Mouse (Mus musculus): Measurements from ENCODE around the gene Trak1.

The Trak1 gene

DNA sequence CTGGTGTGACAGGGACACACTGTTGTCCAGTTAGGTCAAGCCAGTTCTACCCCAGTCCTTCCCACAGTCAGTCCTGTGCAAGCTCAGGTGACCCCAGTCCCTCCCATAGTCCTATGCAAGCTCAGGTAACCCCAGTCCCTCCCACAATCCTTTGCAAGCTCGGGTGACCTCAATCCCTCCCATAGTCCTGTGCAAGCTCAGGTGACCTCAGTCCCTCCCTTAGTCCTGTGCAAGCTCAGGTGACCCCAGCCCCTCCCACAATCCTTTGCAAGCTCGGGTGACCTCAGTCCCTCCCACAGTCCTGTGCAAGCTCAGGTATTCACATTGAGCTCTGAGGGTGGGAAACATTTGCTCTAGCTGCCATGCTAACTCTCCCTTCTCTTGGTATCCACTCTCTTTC is 162.6 kb downstream of the Trak1 start:
- no peak for ATAC-seq (ENCODE audit: insufficient number of reproducible peaks, low FRiP score, low TSS enrichment)

DNA sequence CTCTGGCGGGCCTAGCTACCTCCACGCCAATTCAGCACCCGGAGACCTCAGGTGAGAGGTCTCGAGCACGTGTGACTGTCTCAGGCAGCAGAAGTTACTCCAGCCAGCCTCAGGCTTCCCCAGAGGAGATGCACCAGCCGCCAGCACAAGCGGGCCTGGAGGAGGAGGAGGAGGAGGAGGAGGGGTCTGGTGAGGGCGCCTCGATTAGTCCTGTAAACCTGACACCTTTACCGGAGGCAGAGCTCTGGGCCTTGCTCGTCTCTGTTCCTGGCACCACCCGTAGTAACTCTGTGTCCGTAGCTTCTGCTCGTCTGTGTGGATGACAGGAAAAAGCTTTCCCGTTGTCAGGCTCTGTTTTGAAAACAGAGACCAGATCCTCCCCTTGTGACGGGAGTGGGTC is 163.2 kb downstream of the Trak1 start:
- ATAC-seq (ENCODE audit: insufficient number of reproducible peaks, low FRiP score, low TSS enrichment) = no peak

DNA sequence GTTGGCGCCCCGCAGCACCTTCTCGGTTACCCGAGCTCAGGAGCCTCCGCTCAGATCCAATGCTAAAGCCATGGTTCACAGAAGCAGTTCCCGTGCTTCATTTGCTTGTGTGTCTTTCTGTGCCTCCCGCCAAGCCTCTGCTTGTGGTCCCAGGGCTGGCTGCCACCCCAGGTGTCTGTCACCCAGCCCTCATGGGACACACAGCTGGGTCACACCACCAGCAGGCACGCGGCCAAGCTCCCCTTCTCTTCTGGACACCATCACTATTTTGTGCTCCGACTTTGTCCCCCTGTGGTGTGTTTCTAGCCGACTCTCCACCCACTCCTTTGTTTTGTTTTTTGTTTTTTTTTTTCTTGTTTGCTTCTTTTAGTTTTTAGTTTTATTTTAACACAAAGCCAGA is 170.2 kb downstream of the Trak1 start:
- ATAC-seq (ENCODE audit: insufficient number of reproducible peaks, low FRiP score, low TSS enrichment) = no peak

DNA sequence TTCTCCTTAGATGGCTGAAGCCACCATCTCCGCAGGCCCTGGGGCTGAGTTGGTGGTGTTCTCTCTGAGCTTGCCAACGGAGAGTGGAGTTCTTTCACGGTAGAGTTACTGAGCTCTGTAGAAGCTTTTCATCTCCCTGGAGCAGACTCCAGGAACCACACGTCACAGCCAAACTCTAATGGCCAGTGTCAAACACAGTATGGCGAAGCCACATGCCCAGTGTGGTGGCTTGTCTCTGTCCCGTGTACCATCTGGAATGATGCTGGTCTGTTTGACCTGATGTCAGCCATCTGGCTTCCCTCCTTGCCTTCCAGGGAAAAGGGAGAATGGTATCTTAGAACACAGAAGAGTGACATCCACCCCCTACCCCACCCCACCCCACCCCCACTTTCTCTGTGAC is 172.4 kb downstream of the Trak1 start:
- ATAC-seq (ENCODE audit: insufficient number of reproducible peaks, low FRiP score, low TSS enrichment) = no peak

DNA sequence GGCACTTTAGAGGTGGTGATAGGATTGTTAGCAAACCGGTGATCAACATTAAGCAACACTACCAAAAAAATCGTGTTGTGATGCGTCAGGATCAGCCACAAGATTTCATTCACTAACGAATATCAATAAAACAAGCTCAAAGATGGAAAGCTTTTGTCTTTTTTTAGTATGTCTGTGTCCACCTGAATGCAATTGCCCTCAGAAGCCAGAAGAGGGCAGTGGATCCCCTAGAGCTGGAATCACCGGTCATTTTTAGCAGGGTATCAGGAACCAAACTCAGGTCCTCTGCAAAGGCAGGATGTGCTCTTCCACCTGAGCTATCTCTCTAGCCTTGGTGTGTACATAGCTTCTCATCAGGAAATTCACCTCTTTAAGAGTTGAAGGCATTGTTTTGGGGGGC is 177.5 kb downstream of the Trak1 start:
- no peak for ATAC-seq (ENCODE audit: insufficient number of reproducible peaks, low FRiP score, low TSS enrichment)

DNA sequence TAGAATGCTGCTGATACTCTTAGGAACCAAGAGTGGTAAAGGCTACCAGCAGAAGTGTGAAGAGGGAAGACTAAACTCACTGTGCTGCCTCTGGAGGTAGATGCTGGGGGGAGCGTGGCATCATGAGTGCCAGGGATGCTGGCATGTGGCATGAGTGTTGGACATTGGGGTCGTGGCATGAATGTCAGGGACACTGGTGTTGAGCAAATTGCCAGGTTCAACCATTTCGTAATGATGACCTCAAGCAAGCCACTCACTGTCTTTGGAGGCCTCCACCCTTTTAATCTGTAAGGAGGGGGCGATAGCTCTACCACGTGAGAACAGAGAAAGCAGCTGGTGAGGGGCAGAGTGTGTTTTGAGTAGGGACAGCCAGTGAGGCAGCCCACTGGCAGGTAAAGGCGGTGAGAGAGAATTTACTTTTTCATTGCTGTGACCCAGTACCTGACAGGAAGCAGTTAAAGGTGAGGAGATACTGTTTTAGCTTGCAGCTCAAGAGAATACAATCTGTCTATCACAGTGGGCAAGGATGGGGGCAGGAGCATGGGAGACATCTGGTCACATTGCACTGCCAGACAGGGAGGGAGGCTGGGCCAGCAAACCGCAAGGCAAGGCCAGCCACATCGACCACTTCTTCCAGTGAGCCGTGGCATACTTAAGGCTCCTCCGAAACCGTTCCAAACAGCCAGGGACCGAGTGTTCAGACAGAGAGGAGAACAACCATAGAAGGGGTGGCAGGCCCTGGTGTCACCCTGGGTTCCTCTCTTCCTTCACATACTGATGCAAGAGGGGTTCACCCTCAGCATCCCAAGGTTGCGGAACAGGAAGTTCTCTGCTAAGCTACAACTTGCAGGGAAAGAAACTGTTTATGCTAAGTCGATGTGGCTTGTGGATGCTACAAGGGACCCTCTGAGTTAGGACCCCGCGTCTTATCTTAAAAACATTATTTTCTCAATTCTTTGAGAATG is 178.5 kb downstream of the Trak1 start:
- ATAC-seq (ENCODE audit: insufficient number of reproducible peaks, low FRiP score, low TSS enrichment) = no peak

DNA sequence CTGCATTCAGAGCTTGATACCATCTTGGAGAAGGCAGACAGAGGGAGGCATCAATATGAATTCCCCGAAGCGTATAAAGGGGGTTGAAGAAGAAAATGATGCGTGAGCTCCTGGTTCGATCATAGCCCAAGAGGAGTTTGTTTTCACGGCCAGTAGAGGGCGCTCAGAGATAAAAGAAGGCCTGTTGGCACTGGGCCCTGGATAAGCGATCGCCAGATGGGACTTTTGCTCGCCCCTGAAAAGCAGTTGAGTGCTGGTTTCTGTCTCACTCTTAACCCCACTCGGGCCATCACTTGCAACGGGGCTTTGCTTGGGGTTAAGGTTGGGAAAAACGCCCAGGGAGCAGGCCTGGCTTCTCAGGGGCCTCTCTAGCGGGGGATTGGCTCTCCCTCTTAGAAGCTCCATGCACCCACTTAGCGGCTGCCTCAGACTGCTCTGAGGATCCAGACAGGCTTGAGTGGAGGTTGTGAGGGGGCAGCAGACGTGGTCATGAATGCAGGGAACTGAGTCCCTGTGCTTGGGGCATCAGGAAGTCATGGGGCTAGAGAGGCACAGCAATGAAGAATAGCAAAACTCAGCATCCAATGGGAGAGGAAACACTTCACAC is 180.1 kb downstream of the Trak1 start:
- ATAC-seq (ENCODE audit: insufficient number of reproducible peaks, low FRiP score, low TSS enrichment) = peak; percentile 50

DNA sequence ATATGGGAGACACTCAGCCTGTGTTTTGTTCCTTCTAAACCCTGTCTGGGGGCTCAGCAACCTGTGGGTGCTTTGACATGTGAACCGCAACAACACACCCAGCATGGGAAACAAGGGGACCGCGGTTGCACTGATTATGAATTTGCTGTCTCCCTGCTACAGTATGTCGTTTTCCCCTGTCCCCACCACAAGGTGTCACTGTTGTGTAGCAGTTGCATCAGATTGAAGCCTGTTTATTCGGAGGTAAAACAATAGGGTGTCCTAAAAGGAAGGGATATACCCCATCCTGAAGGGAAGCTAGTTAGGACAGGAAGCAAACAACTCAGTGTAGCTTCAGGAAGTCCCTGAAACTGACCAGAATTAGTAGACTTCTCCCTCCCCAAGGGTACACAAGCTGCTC is 182.2 kb downstream of the Trak1 start:
- no peak for ATAC-seq (ENCODE audit: insufficient number of reproducible peaks, low FRiP score, low TSS enrichment)

DNA sequence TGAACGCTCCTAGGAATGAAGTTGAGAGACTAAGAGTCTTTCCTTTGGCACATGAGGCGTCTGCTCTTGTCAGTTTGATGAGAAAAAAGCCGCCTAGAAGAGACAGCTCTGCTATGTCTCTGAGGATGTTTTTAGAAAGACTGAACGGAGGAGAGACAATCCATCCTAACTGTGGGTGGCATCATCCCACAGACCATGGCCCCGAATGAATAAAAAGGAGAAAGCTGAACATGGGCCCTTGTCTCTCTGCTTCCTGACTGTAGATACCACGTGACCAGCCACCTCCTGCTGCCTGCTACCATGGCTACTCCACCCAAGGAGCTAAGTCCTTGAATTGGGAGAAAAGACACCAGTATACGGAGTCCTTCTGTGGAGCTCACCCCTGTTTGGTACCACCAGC is 189.9 kb downstream of the Trak1 start:
- ATAC-seq (ENCODE audit: insufficient number of reproducible peaks, low FRiP score, low TSS enrichment) = no peak

DNA sequence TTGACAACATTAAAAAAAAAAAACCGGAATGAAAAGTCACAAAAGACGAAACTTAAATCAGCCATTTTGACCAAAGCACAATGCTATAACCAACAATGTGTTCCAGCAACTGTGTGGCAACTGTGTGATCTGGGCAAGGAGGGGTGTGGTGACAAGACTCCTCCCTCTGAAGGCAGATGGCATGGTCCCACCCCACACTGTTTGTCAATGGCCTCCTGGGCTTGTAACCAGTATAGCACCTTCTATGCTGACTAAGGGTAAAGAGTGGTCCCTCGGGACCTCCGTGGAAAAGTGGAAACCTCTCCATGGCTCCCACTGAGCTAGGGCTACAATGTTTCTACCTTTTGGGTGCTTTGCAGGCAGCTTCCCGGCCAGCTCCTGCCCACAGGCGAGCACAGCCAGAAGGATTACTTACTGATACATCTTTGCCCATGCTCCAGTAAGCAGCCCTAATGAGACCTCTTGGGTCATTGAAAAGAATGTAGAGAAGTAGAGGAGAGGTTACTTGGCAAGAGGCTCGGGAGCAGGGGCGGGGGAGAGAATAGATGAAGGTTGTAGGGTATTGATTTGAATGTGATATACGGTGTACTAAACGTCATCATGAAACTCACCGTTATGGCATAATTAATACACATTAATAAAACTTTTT is 194.4 kb downstream of the Trak1 start:
- no peak for ATAC-seq (ENCODE audit: insufficient number of reproducible peaks, low FRiP score, low TSS enrichment)

DNA sequence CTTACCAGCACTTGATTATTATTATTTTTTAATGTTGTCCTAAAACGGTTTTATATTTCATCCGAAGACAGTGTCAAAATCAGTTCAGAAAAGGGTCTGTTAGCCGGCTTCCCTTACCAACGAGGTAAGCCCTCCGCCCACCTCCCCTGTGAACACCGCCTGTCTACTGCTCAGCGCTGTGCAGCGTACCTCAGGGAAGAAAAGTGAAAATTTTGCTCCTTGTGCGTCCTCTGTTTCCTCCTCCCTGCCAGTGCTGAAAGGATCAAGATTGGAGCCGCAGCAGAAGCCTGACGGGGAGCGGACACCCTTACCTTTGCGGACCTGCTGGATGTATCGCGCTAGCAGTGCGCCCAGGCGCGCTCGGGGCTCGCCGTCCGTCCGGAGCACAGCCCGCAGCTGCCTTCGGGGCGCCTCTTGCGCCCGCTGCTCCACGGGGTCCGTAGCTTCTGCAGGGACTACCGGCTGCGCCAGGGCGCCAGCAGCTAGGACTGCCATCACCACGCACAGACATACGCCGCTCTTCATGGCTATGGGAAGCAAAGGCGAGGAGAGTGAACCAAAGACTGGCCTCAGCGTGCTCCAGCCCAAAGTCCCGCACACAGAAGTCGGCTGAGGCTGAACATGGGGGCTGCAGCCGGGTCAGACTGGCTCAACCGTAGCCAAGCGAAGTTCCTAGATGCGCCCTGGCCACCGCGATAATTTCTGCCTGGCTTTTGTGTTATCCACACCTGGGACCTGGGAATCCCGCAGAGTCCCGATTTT is 196.9 kb downstream of the Trak1 start:
- ATAC-seq (ENCODE audit: insufficient number of reproducible peaks, low FRiP score, low TSS enrichment) = no peak

DNA sequence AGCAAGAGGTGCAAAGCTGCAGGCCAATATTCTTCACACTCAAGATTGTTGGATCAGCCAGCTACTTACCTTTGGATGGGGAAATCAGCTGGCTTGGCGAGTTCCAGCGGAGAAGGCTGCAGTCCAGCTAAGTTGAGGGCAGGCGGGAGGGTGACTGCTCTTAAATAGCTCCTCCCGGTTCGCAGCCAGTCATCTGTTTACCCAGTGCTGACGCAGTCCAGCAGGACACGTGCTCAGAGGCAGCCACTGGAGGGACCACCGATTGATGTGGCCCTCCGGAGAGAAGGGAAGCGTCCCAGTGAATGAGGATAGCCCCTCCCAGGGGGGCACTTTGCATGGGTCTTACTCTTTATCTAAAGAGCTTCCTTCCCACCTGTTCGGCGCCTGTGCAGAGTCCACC is 198.2 kb downstream of the Trak1 start, which contains the start of gene Cck:
TSS of gene Cck (minus strand) at position 166 of the 400 bp plus-strand sequence.
- ATAC-seq (ENCODE audit: insufficient number of reproducible peaks, low FRiP score, low TSS enrichment) = no peak

DNA sequence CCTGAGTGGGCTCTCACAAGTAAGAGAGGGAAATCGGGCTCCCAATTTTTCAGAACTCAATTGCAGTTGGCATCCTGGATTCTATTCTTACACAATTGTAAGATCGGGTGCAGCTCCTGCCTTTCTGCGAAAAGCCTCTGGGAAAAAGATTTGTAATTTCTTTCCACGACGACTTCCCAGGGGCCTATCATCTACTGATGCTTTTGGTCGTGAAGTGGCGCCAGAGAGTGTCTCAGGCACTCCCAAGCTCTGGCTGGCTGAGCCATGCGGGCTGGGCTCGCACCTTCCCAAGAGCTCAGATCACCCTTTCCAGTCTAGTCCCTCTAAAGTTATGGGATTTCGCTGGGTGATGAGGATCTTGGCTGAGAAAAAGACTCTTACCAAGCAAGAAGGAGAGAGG is 198.8 kb downstream of the Trak1 start:
- no peak for ATAC-seq (ENCODE audit: insufficient number of reproducible peaks, low FRiP score, low TSS enrichment)

DNA sequence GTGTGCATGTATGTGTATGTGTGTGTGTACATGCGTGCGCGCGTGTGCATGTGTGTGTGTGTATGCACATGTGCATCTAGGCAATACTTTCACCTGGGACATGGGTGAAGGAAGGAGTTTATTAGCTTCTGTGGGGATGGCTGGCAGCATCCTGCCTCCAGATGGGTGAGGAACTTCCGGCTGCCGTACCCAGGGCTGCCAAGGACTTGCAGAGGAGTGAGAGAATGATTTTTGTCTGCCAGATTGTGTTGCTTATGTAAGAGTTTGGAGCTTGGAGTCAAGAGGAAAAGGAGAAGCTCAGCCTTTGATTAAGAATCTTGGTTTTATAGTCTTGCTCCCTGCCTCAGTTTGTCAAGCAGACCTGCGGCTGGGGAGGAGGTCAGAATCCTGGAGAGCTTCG is 208.0 kb downstream of the Trak1 start:
- peak; percentile 36; the same call in 1 of the 2 replicates for ATAC-seq (ENCODE audit: insufficient number of reproducible peaks, low FRiP score, low TSS enrichment)

DNA sequence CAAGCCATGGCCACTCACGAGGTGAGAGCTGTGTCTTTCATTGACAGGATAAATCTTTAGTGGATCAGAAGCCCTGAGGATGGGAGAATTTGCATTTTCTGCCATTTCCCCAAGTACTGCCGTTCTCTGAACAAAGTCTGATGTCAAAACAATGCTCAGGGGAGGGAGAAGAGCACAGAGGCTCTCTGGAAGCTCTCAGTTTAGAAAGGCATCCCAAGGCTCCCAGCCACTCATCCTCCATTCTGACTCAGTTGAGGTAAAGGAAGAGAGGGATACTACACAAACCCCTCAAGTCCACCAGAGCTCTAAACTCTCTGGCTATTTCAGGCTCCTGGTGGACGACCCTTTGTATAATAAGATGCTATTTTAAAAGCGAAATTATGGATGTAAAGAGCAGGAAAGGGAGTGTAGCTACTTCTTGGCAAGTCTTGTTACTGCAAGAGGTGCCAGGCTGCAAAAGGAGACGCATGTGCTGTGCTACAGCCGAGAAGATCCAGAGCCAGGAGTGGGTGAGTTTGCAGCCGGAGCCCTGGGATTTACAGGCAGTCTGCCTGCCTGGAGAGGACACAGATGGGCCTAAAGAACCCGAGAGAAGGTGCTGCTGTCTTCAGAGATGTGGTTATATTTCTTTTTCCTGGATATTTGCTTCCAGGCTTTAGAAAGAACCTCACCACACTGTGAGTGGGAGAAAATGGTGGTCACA is 209.3 kb downstream of the Trak1 start:
- no peak for ATAC-seq (ENCODE audit: insufficient number of reproducible peaks, low FRiP score, low TSS enrichment)

DNA sequence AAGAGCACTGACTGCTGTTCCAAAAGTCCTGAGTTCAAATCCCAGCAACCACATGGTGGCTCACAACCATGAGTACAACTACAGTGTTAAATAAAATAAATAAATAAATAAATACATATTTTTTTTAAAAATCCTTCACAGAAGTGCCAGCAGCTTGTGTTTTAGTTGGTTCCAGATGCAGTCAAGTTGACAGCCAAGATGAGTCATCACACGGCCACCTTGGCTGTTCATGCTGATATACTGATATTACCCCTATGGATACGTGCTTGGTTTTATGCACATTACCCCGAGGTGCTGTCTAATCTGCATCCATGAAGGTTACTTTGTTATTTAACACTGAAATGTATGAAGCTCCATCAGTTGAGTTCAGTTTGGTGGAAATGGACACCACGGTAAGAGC is 214.6 kb downstream of the Trak1 start:
- no peak for ATAC-seq (ENCODE audit: insufficient number of reproducible peaks, low FRiP score, low TSS enrichment)

DNA sequence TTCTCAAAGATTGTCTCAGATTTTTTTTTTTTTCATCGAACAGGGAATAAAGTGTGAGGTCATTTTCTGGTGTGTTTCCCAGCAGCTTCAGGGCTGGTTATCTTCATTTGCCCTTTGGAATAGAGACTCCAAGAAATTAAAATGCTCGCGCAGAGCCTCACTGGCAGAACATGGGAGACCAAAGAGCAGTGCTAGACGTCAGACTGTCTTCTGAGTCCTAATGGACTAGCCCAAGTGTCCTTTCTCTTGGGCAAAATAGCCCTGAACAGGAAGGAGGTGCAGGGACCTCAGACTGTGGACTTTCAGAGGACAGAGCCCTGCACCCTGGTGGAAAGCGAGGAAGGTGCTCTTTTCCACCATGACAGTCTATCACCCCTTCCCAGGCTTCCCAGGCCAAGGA is 217.2 kb downstream of the Trak1 start:
- ATAC-seq (ENCODE audit: insufficient number of reproducible peaks, low FRiP score, low TSS enrichment) = no peak

DNA sequence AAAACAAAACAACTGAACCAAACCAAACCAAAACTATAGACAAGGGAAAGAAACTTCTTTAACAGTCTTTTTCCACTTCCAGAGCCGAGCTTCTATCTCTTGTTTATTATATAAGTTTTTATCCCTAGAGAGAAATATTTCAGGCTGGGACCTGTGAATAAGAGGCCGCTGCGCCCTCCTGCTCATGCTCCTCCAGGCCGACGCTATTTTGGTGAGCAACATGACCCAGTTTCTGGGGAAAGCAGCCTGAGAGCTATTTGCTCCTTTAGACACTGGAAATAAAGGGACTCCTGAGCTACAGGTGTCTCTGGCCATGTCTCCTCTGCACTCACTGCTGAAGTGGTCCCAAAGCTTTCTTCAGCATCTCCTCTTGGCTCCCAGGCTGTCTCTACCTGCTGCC is 222.7 kb downstream of the Trak1 start:
- no peak for ATAC-seq (ENCODE audit: insufficient number of reproducible peaks, low FRiP score, low TSS enrichment)
